Mouse (Mus musculus) MEL (cell line): ENCODE results near the gene Rpl41.

Experiments used
- BHLHE40 ChIP-seq: IDR thresholded peaks from 2 replicates; pipeline ENCODE4 v1.6.1; 2012; ENCODE audit warnings: low read depth, mild to moderate bottlenecking, inconsistent platforms, low read length, improper control_type of control experiment, borderline replicate concordance
- CHD2 ChIP-seq: IDR thresholded peaks from 2 replicates; pipeline ENCODE4 v1.6.1; 2011; ENCODE audit warnings: low read length, improper control_type of control experiment
- CTCF ChIP-seq, 3 experiments: IDR thresholded peaks in 2 of 3; conservative IDR thresholded peaks in 1 of 3; 2 replicates each; pipeline ENCODE4 v1.5.1; 2011 to 2012; ENCODE audit warnings: low read length in 3 of 3, low read depth in 2 of 3, mild to moderate bottlenecking in 2 of 3, improper control_type of control experiment in 1 of 3, inconsistent platforms in 1 of 3, mixed read lengths in 1 of 3, moderate library complexity in 1 of 3; ENCODE audit not compliant: control insufficient read depth in 1 of 3, insufficient read depth in 1 of 3, poor library complexity in 1 of 3, severe bottlenecking in 1 of 3
- EP300 ChIP-seq, 2 experiments: IDR thresholded peaks; 2 replicates each; pipeline ENCODE4 v1.6.1; 2011; ENCODE audit warnings: improper control_type of control experiment in 2 of 2, low read length in 2 of 2, low read depth in 1 of 2, mild to moderate bottlenecking in 1 of 2
- GATA1 ChIP-seq: IDR thresholded peaks from 2 replicates; pipeline ENCODE4 v1.6.1; 2011; ENCODE audit warnings: low read depth, low read length, improper control_type of control experiment
- MXI1 ChIP-seq: IDR thresholded peaks from 2 replicates; pipeline ENCODE4 v1.6.1; 2011; ENCODE audit warnings: mild to moderate bottlenecking, low read depth, low read length, improper control_type of control experiment
- MYC ChIP-seq: IDR thresholded peaks from 2 replicates; pipeline ENCODE4 v1.6.1; 2011; ENCODE audit warnings: low read depth, mild to moderate bottlenecking, low read length, improper control_type of control experiment, moderate library complexity
- NRF1 ChIP-seq: IDR thresholded peaks from 2 replicates; pipeline ENCODE4 v1.6.1; 2014; ENCODE audit warnings: low read depth, mild to moderate bottlenecking, inconsistent platforms, low read length, improper control_type of control experiment, moderate library complexity; ENCODE audit not compliant: poor library complexity, insufficient read depth, severe bottlenecking
- POLR2A ChIP-seq, 2 experiments: IDR thresholded peaks; 2 replicates each; pipeline ENCODE4 v1.6.1; 2011 to 2012; ENCODE audit warnings: low read length in 2 of 2, mild to moderate bottlenecking in 2 of 2, control low read depth in 1 of 2, improper control_type of control experiment in 1 of 2, low read depth in 1 of 2, moderate library complexity in 1 of 2; ENCODE audit not compliant: control insufficient read depth in 1 of 2, insufficient read depth in 1 of 2, poor library complexity in 1 of 2
- POLR2AphosphoS2 ChIP-seq: IDR thresholded peaks from 2 replicates; pipeline ENCODE4 v1.6.1; 2011; ENCODE audit warnings: low read length, improper control_type of control experiment
- TAL1 ChIP-seq: IDR thresholded peaks from 2 replicates; pipeline ENCODE4 v1.6.1; 2012; ENCODE audit warnings: mild to moderate bottlenecking, inconsistent platforms, low read length, moderate library complexity, mixed read lengths
- TBP ChIP-seq: IDR thresholded peaks from 2 replicates; pipeline ENCODE4 v1.8.0; 2011; ENCODE audit warnings: low read depth, low read length, improper control_type of control experiment
- UBTF ChIP-seq: IDR thresholded peaks from 2 replicates; pipeline ENCODE4 v1.6.1; 2012; ENCODE audit warnings: low read depth, mild to moderate bottlenecking, inconsistent platforms, low read length, improper control_type of control experiment, moderate library complexity, borderline replicate concordance; ENCODE audit not compliant: insufficient read depth
- ZNF384 ChIP-seq: IDR thresholded peaks from 2 replicates; pipeline ENCODE4 v1.6.1; 2012; ENCODE audit warnings: low read depth, mild to moderate bottlenecking, inconsistent platforms, low read length, improper control_type of control experiment

DNA sequence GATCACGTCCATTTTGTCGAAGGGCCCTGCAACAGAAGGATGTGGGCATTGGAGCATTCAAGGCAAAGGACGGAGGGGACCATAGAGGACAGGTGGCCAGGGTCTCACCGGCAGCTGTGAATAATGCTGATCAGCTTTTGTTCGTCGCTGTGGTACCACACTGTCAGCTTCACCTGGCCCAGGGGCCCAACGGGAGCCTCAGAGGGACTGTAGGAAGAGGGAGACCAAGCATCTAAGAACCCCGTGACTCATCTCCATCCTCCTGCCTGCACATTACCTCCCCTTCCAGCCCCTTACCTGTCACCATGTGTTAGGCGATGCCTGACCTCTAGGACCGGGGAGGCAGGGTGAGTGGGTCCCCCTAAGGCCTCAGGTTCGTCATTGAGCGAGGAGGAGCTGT, 37.3 kb downstream of the Rpl41 start:
- TF ChIP-seq POLR2A (IDR thresholded peaks at IDR 0.05; ENCODE audit: control insufficient read depth in 1 of 2, insufficient read depth in 1 of 2, low read depth in 1 of 2, low read length in 2 of 2, poor library complexity in 1 of 2) (no peak), CTCF (IDR thresholded peaks at IDR 0.05 in 2 of 3, conservative IDR thresholded peaks at IDR 0.05 in 1 of 3; ENCODE audit: control insufficient read depth in 1 of 3, insufficient read depth in 1 of 3, low read depth in 2 of 3, low read length in 3 of 3, poor library complexity in 1 of 3, severe bottlenecking in 1 of 3) (no peak), CHD2 (no peak), EP300 (IDR thresholded peaks at IDR 0.05; ENCODE audit: low read depth in 1 of 2, low read length in 2 of 2) (no peak), MXI1 (no peak), GATA1 (no peak), TBP (no peak), MYC (no peak), TAL1 (no peak), POLR2AphosphoS2 (no peak), BHLHE40 (no peak), NRF1 (no peak), UBTF (no peak), ZNF384 (no peak)
